Mouse (Mus musculus) cerebellum, adult 2 months (tissue): ENCODE measurements around the gene Hoxd4.

Experiments
- CTCF ChIP-seq: fragments of 200-500 bp; IDR thresholded peaks from 2 replicates; pipeline ENCODE4 v1.5.1; 2011; ENCODE audit warnings: low read depth, mild to moderate bottlenecking, control low read depth, low read length, moderate library complexity, borderline replicate concordance; ENCODE audit not compliant: insufficient read depth
- POLR2A ChIP-seq: fragments of 200-500 bp; IDR thresholded peaks from 2 replicates; pipeline ENCODE4 v1.6.1; 2011; ENCODE audit warnings: low read length, control low read depth, borderline replicate concordance; ENCODE audit not compliant: insufficient read depth

DNA sequence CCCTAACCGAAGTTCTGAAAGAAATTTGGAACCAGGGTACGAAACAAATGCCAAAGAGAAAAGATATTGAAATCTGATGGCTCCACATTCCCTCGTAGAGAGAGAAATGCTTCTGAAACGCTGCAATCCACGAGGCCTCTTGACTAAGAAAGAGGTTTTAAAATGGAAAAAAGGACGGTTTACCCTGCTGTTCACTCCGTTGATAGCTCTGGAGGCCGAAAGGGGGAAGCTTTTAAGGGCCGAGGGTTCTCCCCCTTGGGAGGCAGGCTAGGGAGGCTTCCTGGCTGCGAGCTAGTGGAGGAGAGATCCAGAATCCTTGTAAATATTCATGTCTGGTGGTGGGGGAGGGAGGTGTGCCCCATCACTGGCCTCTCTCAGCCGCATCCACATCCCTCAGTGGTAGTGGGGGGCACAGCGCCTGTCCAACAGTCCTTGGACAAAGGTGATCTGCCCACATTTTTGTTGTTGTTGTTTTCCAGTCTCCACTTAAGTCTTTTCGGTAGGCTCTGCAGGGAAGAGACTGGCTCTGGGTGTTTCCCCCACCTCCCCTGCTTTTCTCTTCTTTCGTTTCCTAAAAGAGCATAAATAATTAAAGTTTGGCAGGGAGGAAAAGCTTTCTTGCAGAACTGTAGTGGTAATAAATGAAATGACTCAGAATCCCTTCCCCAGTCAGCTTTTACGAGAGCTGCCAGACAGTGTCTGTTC is 32.7 kb upstream of the Hoxd4 start, which contains the start of gene Hoxd11:
- TF ChIP-seq CTCF = no peak
- no peak for TF ChIP-seq POLR2A
